Mouse (Mus musculus) T-cell, adult 2 months (primary cell): ENCODE measurements around the gene Fam111a.

Experiments
- DNase-seq: peaks from one replicate; pipeline ENCODE4 v3.0.0; 2022; ENCODE audit warnings: low spot score

Fam111a gene

GRCm38 (mm10) chr19:12634259-12634658, 88.7 kb downstream of the Fam111a start:
- DNase-seq, result no peak

- DNase-seq, result no peak
Observed at GRCm38 (mm10) chr19:12634963-12635362, 89.4 kb downstream of the Fam111a start.

GRCm38 (mm10) chr19:12636863-12637262, 91.3 kb downstream of the Fam111a start:
- DNase-seq, result no peak

- no peak for DNase-seq
Observed at GRCm38 (mm10) chr19:12638049-12638448, 92.5 kb downstream of the Fam111a start.
